Mouse (Mus musculus): ENCODE measurements around the gene Nr1i3. TPM values are rescaled to one million over a fixed set of nuclear protein-coding genes. Genes with fewer than 3 reads are reported as not detected.
A peak's percentile ranks its signal among the peaks of the same experiment; 100 is the strongest.
"Not testable (repeated sequence)": the region's sequence is repeated elsewhere in the genome, so short reads cannot be mapped to it uniquely, and the experiment has no call there.

Nr1i3 gene
- polyA plus RNA-seq, 1 experiment, result 0.23 TPM

DNA sequence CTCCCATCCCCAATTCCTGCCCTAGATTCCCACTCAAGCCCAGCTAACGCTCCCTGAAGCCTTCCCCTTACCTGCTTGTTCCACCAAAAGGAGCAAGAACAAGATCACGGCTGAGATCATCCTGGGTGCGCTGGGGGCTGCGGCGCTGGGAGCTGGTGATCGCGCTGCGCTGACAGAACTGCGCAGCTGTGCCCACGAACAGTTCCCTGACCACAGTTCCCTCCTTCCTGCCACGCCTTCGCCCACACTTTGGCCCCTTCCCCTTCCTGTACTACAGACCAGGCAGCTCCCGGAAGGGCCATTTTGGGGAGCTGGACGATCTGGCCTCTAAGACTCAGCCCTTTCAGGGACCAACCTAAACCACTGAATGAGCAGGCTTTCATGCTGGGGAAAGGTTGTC lies 20.4 kb downstream of the Nr1i3 start, which contains the start of gene Fcer1g:
TSS of gene Fcer1g (minus strand) at position 240 of the 400 bp plus-strand sequence.
- 94% methylated on average over 14 of the region's 14 CpGs for WGBS
- no peak for DNase-seq
- Histone ChIP-seq H3K27ac (ENCODE audit: insufficient read depth, low read length) (no peak within 1 kb of the TSS), H3K27me3 (ENCODE audit: control insufficient read depth, insufficient read depth, low read length) (no peaks in the 10 kb centered on the region), H3K4me1 (ENCODE audit: control insufficient read depth, insufficient read depth, low read length) (no peaks in the 10 kb centered on the region), H3K4me3 (replicated peaks; ENCODE audit: insufficient read depth, low read depth, low read length) (no peak within 1 kb of the TSS)
- TF ChIP-seq CTCF (IDR thresholded peaks at IDR 0.05; ENCODE audit: borderline replicate concordance, insufficient read depth, low read depth, low read length) (no peak), POLR2A (IDR thresholded peaks at IDR 0.05; ENCODE audit: borderline replicate concordance, insufficient read depth, low read length) (no peak)

DNA sequence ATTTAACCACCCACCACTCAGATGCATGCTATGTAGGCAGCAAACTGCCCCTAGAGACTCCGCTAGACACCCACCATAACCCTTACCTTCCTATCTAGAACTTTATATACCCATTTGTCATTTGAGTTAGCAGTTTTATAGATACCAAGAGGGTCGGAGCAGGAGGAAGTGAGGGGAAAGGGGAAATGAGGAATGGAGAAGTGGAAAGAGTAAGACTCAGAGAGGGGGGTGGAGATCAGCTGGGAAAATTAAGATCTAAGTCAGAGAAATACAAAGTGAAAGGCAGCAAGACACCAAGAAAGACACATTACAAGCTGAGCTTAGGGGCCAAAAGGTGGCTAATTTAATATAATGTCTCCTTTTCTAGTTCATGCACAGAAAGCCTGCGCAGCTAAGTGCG lies 20.8 kb downstream of the Nr1i3 start:
- Histone ChIP-seq H3K27me3 (ENCODE audit: control insufficient read depth, insufficient read depth, low read length) (no peaks in the 10 kb centered on the region), H3K4me1 (ENCODE audit: control insufficient read depth, insufficient read depth, low read length) (no peaks in the 10 kb centered on the region), H3K27ac (ENCODE audit: insufficient read depth, low read length) (no peak overlapping the region), H3K4me3 (replicated peaks; ENCODE audit: insufficient read depth, low read depth, low read length) (no peak overlapping the region)
- DNase-seq, result no peak
- TF ChIP-seq CTCF (IDR thresholded peaks at IDR 0.05; ENCODE audit: borderline replicate concordance, insufficient read depth, low read depth, low read length), result no peak
- TF ChIP-seq POLR2A (IDR thresholded peaks at IDR 0.05; ENCODE audit: borderline replicate concordance, insufficient read depth, low read length), result no peak
- 96% methylated on average over 4 of the region's 4 CpGs for WGBS

DNA sequence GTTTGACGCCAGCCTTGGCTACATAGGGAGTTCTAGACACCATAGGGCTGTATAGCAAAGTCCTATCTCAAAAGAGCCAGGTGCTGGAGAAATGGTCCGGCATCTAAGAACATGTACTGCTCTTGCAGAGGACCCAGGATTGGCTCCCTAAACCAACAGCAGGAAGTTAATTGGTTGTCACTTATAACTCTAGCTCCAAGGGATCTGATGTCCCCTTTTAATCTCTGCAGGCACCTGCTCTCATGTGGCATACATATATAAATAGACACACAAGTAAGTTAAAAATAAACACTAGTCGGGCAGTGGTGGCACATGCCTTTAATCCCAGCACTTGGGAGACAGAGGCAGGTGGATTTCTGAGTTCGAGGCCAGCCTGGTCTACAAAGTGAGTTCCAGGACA lies 22.0 kb downstream of the Nr1i3 start:
- 69% methylated on average over 4 of the region's 4 CpGs for WGBS
- no peak overlapping the region for H3K4me3 ChIP-seq (replicated peaks; ENCODE audit: insufficient read depth, low read depth, low read length)
- DNase-seq, result no peak
- no peaks in the 10 kb centered on the region for H3K4me1 ChIP-seq (ENCODE audit: control insufficient read depth, insufficient read depth, low read length)
- no peak overlapping the region for H3K27ac ChIP-seq (ENCODE audit: insufficient read depth, low read length)
- no peaks in the 10 kb centered on the region for H3K27me3 ChIP-seq (ENCODE audit: control insufficient read depth, insufficient read depth, low read length)
- TF ChIP-seq POLR2A (IDR thresholded peaks at IDR 0.05; ENCODE audit: borderline replicate concordance, insufficient read depth, low read length) (no peak), CTCF (IDR thresholded peaks at IDR 0.05; ENCODE audit: borderline replicate concordance, insufficient read depth, low read depth, low read length) (no peak)

DNA sequence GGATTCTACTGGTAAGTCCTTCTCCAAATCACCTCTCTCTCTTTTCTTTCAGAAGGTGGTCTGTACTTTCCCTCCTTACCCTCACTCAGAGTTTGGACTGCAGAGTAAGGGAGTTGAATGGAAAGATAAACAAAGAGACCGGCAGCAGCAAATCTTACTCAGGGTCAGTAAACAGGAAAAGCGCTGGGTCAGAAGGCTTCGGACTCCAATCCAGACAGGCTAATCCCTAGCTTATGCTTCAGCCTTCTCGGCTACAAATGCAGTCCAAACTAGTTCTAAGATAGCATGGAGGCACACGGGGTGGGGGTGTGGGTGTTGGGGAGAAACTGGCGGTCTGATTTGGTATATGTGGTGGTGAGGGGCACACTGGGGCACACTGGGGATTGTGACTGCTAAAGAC lies 23.7 kb downstream of the Nr1i3 start:
- no peak for TF ChIP-seq CTCF (IDR thresholded peaks at IDR 0.05; ENCODE audit: borderline replicate concordance, insufficient read depth, low read depth, low read length)
- no peak for TF ChIP-seq POLR2A (IDR thresholded peaks at IDR 0.05; ENCODE audit: borderline replicate concordance, insufficient read depth, low read length)
- no peaks in the 10 kb centered on the region for H3K4me1 ChIP-seq (ENCODE audit: control insufficient read depth, insufficient read depth, low read length)
- DNase-seq, result no peak
- WGBS, result 93% methylated on average over 6 of the region's 6 CpGs
- no peak overlapping the region for H3K4me3 ChIP-seq (replicated peaks; ENCODE audit: insufficient read depth, low read depth, low read length)
- H3K27ac ChIP-seq (ENCODE audit: insufficient read depth, low read length), result no peak overlapping the region
- no peaks in the 10 kb centered on the region for H3K27me3 ChIP-seq (ENCODE audit: control insufficient read depth, insufficient read depth, low read length)

DNA sequence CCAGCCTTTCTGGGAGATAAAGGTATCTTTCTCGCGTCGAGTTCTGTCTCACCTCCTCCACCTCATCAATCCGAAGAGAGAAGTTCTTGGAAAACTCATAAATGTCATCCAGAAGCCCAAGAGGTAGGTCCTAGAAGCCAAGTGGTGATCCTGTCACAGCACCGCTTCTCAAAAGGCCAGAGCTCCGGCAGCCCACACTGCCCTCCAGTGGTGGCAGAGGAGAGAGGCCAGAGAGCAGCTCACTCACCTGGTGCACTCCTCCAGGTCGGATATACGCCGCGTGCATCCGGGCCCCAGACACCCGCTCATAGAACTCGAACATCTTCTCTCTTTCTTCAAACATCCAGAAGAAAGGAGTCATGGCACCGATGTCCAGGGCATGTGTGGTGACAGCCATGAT lies 24.7 kb downstream of the Nr1i3 start:
- 66% methylated on average over 14 of the region's 14 CpGs for WGBS
- no peak for TF ChIP-seq POLR2A (IDR thresholded peaks at IDR 0.05; ENCODE audit: borderline replicate concordance, insufficient read depth, low read length)
- TF ChIP-seq CTCF (IDR thresholded peaks at IDR 0.05; ENCODE audit: borderline replicate concordance, insufficient read depth, low read depth, low read length), result peak; percentile 69
- Histone ChIP-seq H3K27ac (ENCODE audit: insufficient read depth, low read length) (no peak overlapping the region), H3K4me1 (ENCODE audit: control insufficient read depth, insufficient read depth, low read length) (no peaks in the 10 kb centered on the region), H3K4me3 (replicated peaks; ENCODE audit: insufficient read depth, low read depth, low read length) (no peak overlapping the region), H3K27me3 (ENCODE audit: control insufficient read depth, insufficient read depth, low read length) (no peaks in the 10 kb centered on the region)
- peak in 1 of 2 experiments; percentile 55 for DNase-seq

DNA sequence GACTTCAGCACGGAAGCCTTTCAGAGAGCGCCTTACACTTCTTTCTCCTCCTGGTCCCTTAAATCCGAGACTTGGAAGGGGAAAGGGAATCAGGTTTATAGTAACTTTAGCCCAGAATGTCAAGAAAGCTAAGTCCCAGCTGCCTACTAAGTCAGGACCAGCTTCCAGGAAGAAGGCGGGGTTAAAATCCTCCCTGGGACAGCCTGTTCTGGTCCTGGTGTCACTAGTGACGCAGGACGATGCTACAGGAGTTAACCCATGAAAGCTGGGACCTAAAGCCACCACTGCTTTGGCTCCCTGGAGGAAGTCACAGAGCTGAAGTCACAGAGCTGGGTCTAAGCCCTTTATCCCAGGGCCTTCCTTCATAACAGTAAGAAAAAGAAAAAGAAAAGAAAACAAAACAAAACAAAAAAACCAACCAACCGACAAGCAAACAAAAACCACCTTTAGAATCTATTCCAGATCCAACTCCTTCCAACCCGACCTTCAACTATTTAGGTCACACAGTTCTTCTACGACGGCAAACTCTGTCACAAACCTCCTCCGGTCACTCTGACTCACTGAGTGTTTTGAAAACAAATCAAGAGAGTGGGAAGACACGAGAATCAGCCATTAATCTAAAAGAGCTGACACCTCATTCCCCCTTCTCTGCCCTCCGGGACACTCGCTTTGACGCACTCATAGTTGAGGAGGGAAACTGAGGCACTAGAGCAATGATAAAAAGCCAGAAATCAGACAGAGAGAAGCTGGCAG lies 26.4 kb downstream of the Nr1i3 start:
- no peak for TF ChIP-seq CTCF (IDR thresholded peaks at IDR 0.05; ENCODE audit: borderline replicate concordance, insufficient read depth, low read depth, low read length)
- no peak for TF ChIP-seq POLR2A (IDR thresholded peaks at IDR 0.05; ENCODE audit: borderline replicate concordance, insufficient read depth, low read length)
- H3K27me3 ChIP-seq (ENCODE audit: control insufficient read depth, insufficient read depth, low read length), result no peaks in the 10 kb centered on the region
- no peak overlapping the region for H3K4me3 ChIP-seq (replicated peaks; ENCODE audit: insufficient read depth, low read depth, low read length)
- no peak for DNase-seq
- WGBS, result 68% methylated on average over 15 of the region's 15 CpGs
- H3K4me1 ChIP-seq (ENCODE audit: control insufficient read depth, insufficient read depth, low read length), result no peaks in the 10 kb centered on the region
- no peak overlapping the region for H3K27ac ChIP-seq (ENCODE audit: insufficient read depth, low read length)

DNA sequence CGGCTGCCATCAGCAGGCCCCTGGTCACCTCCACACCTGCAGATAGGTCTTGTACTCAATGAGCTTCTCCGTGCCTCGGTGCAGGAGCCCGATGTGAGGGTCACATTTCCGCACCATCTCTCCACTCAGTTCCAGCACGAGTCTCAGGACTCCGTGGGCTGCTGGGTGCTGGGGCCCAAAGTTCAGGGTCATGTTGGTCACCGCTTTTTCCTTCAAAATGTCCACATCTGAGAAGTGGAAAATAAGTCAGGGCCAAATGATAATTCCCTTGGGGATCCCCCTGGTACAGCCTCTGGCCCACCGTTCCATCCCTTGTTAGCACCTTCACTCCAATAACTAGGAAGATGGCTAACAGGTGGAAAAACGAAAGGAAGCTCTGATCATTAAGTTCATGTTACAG lies 27.1 kb downstream of the Nr1i3 start:
- Histone ChIP-seq H3K4me1 (ENCODE audit: control insufficient read depth, insufficient read depth, low read length) (no peaks in the 10 kb centered on the region), H3K4me3 (replicated peaks; ENCODE audit: insufficient read depth, low read depth, low read length) (no peak overlapping the region), H3K27ac (ENCODE audit: insufficient read depth, low read length) (no peak overlapping the region), H3K27me3 (ENCODE audit: control insufficient read depth, insufficient read depth, low read length) (no peaks in the 10 kb centered on the region)
- DNase-seq, result no peak
- no peak for TF ChIP-seq CTCF (IDR thresholded peaks at IDR 0.05; ENCODE audit: borderline replicate concordance, insufficient read depth, low read depth, low read length)
- TF ChIP-seq POLR2A (IDR thresholded peaks at IDR 0.05; ENCODE audit: borderline replicate concordance, insufficient read depth, low read length), result no peak
- WGBS, result 92% methylated on average over 10 of the region's 10 CpGs

DNA sequence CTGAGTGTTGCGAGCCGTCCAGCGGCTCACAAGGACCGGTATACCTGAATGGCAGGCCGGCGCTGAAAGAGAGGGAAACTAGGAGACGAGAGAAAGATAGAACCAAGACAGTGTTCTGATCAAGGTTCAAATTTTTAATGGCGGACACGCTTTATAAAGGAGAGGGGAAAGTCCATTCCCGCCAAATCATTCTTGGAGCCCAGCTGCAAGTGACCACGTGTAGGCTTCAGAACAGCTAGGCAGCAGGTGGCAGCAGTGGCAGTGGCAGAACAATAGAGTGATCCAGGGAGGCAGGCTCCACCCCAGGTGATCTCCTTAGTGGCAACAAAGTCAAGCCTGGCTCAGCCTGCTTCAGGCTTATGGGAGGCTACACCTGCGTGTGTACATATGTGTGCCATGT lies 28.2 kb downstream of the Nr1i3 start:
- DNase-seq; H3K4me1 ChIP-seq (ENCODE audit: control insufficient read depth, insufficient read depth, low read length); H3K4me3 ChIP-seq (replicated peaks; ENCODE audit: insufficient read depth, low read depth, low read length); H3K27ac ChIP-seq (ENCODE audit: insufficient read depth, low read length); H3K27me3 ChIP-seq (ENCODE audit: control insufficient read depth, insufficient read depth, low read length): not testable (repeated sequence)
- whole genome bisulfite sequencing, result 80% methylated on average over 12 of the region's 12 CpGs

All from cerebellum, adult 2 months (tissue).